Mouse (Mus musculus): ENCODE measurements around the gene Immp2l. TPM values are rescaled to one million over a fixed set of nuclear protein-coding genes. Genes with fewer than 3 reads are reported as not detected.

Immp2l gene
- total RNA-seq, 2 experiments from 2014 or later = 7.3 to 9.7 TPM

DNA sequence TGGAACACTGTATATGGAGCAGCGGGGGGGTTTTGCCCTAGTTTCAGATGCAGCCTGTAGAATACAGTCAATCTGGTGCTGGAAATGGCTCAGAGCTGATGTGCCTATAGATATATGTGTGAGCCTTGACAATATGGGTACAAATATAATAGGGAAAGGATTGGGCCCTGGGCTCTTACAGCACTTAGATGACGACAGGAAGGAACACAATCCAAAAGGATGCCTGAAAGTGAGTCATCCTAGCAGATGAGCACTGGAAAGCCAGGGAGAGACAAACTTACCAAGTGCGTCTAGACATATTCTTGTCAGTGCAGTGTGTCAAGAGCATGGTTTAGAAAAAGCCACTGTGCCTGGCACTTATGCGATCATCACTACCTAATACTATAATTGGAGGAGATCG lies 516.1 kb downstream of the Immp2l start:
- DNase-seq = no peak

DNA sequence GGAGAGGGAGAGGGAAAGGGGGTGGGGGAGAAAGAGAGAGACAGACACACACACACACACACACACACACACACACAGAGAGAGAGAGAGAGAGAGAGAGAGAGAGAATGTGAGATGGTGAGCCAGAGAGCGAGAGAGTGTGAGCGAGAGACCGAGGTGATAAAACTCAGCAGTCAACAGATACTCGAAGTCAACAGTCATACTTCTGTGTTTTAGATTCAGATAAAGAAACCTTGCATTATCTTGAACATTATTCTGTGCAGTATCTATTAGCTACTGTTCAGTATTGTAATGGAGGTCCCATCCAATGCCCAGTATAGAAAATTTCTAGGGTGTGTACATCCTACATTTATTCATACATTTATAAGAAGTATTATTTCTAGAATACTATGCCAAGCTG lies 527.7 kb downstream of the Immp2l start:
- no peak for DNase-seq

- DNase-seq = no peak
Observed at GRCm38 (mm10) chr12:41557832-41558231, 533.9 kb downstream of the Immp2l start.

GRCm38 (mm10) chr12:41558956-41559735 lies 535.3 kb downstream of the Immp2l start:
- no peak for DNase-seq

DNA sequence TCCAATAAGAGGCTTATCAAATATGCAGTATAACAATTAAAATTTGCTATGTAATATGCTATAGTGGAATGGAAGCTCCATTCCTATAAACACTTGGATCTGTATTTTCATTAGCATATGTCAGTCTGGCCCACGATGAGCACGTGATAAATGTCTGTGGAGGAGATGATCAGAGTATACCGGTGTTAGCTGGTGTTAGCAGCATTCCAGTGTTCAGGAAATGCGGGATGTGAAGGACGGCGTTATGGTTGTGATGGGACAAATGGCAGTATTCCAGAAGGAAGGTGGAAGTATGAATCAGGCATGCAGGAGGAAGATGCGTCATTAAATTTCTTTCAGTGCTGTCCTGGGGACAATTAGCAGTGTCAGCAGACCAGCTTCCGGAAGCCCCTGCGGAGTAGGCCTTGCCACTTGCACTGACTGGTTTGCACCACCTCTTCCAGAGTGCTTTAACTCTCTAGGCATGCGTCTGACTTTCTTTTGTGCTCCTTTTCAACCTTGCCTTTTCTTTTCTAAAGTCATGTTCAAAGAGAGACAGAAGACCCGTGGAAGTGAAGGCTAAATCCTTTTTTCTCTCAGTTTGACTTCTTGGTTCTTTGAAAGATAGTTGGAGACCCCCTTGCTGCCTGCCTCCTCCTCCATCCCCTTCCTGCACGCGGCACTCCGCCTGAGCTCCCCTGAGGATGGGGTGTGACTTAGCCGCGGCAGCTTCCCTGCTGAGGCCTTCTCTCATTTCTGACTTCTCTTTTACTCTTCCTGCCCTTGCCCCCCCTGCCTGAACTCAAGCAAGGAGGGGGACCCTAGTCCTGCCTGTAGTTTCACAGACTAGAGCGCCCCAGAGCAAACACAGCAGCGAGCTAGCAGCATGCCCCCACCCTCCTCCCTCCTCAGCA lies 541.9 kb downstream of the Immp2l start:
- no peak for DNase-seq

DNA sequence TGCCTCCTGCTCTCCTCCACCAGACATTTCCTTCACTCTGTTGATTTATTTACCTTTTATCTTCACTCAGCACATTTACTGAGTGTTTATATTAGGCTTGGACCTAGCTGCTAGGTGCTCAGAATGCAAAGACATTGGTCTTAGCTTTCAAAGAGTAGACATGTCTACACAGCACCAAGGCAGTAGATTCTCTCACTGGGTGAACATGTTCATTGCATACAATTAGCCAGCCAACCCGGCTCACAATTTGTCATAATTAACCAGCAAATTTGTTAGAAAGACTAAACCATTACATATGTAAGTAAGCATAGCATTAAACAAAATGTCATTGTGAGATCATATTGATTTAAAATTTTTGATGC lies 542.5 kb downstream of the Immp2l start:
- no peak for DNase-seq

- no peak for DNase-seq
Observed at GRCm38 (mm10) chr12:41573754-41574153, 549.9 kb downstream of the Immp2l start.

DNA sequence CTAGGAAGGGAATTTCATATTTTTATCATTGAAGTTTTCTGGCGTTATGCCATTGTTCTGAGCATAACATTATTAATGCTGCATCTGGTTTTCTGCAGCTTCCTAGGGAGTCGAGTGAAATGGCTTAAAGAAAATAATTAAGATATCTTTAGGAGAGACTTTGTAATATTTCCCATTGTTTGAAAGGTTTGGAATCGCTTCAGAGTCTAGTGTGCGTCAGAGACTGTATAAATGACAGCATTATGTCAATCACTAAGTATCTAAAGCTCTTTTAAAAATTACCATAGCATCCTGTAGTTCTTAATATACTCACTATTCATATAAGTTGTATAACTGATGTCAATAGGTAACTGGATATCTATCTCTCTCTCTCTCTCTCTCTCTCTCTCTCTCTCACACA lies 551.3 kb downstream of the Immp2l start:
- no peak for DNase-seq

GRCm38 (mm10) chr12:41593401-41593800 lies 569.5 kb downstream of the Immp2l start:
- DNase-seq = no peak

DNA sequence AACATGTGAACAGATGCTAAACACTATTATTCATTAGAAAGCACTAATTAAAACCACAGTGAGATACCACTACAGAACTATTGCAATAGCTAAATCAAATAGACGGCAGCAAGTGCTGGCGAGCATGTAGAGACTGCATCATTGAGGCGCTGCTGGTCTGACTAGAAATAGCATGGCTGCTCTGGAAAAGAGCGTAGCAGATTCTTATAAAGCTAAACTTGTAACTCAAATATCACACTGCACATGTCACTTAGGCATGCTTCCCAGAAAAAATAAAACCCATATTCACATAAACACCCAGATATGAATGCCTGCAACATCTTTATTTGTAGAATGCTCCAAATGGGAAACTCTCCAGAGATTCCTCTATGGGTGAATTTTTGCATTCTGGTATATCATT lies 570.1 kb downstream of the Immp2l start:
- DNase-seq = no peak

DNA sequence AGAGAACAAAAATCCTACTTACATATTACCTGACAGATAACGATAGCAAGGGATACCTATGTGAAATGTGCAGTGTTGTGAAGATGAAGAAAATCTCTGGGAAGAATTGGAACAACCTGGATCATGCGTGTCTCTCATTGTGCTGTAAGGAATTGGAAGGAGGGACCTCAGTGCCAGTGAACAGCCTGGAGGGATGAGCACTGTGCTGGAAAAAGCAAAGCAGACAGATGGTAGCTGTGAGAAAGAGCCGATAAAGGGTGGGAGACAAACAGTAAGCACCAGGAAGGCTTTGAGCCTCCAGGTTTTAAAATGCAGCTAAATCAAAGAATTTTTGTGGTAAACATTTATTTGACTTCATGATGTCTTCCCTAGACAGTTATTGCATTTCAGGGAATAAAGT lies 591.4 kb downstream of the Immp2l start:
- DNase-seq = no peak

DNA sequence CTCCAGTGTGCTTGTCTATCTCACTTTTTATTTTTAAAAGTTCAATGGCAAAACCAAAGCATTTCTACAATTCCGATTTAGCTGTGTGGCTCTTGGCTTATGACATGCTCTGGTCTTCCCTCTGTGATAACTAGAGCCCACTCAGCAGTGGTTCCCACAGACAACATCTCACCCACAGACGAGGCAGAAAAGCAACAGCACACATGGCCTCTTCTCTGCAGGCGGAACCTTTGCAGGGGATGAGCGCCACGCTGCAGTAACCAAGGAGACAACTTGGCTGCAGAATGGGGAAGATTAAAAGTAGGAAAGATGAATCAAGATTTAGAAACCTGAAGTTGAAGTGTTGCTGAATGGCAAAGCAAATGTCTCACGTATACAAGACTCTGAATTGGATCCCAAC lies 597.5 kb downstream of the Immp2l start:
- no peak for DNase-seq

- DNase-seq = no peak
Observed at GRCm38 (mm10) chr12:41643262-41643661, 619.4 kb downstream of the Immp2l start.

GRCm38 (mm10) chr12:41644802-41645551 lies 621.1 kb downstream of the Immp2l start:
- no peak for DNase-seq

GRCm38 (mm10) chr12:41646956-41647575 lies 623.2 kb downstream of the Immp2l start:
- DNase-seq = no peak

DNA sequence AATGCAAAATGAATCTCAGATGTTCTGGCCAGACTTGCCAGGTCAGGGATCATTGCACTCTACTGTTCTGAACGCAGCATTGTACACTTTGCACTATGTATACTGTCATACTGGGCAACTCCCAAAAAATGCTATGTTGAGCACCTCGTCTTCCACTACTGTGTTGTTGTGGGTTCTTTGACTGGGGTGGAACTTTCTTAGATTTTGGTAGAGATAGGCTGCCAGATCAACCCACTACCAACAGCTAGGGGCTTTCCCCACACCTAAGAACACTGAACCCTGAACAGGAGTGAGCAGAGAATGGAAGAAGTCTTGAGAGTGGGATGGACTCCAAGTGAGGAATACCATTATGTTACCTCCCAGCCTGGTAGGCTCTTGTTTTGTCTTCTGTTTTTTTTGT lies 623.8 kb downstream of the Immp2l start:
- no peak for DNase-seq

DNA sequence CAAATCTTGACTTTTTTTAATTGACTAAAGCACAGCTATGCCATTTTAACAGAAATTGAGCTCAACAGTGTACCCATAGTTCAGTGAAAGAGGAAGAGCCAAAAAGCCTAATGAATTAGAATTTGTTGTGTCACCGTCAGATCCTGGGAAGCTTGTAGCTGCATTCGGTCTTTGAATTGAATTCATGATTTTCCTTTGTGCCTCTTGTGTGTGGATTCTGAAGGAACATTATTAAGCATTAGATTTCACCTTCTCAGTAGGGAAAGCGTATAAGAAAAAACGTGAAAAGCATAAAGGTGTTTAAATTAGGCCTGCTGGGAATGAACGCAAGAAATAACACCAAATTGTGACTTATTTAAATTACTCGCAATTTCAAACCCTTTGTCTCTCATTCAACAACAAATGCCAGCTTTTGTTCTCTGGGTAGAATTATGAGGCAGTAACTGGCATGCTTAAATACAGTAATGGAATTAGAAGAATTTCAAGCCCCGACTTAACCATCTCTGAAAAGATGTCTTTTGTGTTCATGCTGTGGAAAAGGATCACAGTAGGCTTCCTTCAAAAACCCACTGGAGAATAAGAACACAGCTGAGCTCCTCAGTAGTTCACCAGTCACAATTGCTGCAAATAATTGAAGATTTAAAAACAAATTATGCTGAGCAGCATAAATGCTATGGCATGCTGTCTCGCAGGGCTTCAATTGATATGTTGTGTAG lies 626.1 kb downstream of the Immp2l start:
- no peak for DNase-seq

DNA sequence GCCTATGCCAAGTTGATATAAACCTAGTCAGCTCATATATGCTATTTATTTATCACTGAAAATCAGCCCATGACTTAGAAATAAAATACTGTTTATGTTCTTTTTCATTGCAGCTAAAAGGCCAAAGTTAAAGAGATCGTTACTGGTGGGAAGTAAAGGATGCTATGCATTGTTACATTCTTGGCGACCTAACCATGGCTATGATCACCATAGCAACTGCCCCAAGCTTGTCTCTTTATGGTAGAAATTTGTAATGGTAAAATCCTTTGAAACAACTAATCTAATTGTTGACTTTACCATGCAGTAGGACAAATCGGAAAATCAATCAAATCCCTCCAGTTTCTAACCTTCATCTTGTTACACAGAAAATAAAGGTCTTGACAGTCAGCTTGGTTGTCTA lies 644.4 kb downstream of the Immp2l start:
- no peak for DNase-seq

DNA sequence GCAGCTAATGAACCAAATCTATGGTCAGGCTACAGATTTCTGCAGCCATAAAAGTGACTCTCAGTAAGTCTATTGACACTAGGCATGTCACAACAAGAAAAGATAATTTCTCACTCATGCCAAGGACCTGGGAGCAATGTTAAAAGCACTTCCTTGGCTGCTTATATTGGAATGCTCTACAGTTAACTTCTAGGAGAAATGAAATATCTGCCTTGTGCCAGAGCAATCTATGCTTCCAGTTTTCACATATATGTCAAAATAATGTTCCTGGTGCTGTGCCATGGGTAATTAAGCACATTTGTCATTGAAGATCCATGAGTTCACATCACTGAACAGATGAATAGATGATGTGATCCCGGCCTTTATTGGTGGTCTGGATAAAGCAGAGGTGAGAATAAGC lies 645.6 kb downstream of the Immp2l start:
- no peak for DNase-seq

DNA sequence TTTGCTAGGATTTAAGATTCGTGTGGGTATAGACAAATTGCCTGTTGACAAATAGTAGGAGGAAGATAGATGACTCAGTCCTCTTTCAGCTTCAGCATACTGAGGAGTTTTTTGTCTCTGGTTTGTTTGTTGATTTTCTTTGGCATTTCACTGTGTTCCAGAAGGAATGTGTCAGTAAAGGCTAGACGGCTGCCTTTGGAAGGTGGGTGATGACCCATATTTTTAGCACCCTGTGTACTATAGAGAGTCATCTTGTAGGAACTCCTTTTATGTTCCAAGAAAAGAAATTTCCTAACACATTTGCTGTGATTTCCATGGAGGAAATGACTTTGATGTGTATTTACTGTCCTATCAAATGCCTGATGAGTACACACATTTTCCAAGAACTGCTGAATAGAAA lies 651.0 kb downstream of the Immp2l start:
- no peak for DNase-seq

GRCm38 (mm10) chr12:41680141-41680540 lies 656.3 kb downstream of the Immp2l start:
- DNase-seq = no peak

DNA sequence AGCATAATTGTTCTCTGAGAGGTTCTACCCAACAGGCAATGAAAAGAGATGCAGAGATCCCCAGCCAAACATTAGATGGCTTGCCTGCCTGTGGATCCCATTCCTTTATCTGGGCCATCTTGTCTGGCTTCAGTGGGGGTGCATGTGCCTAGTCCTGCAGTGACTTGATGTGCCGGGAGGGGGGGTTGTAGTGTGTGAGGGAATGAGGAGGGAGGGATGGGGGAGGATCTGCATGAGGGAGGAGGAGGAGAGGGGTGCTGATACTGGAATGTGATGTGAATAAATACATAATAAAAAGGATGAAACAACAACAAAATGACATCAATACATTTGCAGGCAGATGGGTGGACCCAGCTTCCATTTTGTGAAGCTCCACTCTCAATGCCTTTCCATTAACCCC lies 658.3 kb downstream of the Immp2l start:
- DNase-seq = no peak
